Mouse (Mus musculus) kidney, postnatal 14 days (tissue): ENCODE data around the gene Optn.
A peak's percentile ranks its signal among the peaks of the same experiment; 100 is the strongest.
"Not testable (repeated sequence)": the region's sequence is repeated elsewhere in the genome, so short reads cannot be mapped to it uniquely, and the experiment has no call there.

Source experiments
- DNase-seq: peaks from one replicate; pipeline ENCODE4 v3.0.0; 2022; ENCODE audit warnings: mixed read lengths

Optn gene

DNA sequence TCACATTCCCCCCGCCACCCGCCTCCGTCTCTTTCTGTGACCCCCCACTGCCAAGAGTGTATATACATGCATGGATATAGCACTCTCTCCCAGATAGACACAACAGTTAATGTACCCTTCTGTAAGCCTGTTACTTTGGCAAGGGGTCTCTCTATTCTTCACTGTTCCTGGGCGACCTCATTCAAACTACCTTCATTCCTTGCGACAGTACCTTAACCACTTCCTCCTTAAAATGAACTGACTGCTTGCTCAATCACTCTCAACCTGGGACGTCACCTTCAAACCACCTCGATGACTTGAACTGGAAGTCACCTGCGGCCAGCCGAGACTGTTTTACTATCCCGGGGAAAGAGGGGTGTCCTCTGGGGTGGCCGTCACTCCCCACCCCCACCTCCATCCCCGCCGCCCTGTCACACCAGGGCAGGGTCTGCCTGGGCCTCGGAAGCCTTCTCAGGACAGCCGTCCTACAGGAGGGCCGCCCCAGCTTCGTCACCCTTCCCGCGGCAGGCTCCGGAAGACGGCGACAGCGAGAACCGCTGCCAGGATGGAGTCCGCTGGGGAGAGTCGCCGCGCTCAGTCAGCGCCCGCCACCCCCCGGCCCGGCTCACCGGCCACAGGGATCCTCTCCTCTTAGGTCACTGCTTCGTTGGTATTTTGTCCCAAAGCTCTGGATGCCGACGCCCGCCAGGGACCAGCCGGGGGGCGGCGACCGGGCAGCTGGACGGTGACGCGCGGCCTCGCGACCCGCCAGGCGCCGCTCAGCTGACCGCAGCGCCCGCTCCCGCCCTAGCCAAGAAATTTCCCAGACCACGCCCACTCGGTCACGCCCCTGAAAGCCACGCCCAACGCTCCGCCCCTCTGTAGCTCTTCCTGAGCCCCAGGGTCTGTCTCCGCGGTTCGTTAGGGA lies at the start of gene Optn:
TSS of gene Optn (minus strand) at position 753 of the 907 bp plus-strand sequence.
- peak; percentile 92 for DNase-seq

- no peak for DNase-seq
Measured at GRCm38 (mm10) chr2:5112785-5113291, 49.0 kb upstream of the Optn start.

DNA sequence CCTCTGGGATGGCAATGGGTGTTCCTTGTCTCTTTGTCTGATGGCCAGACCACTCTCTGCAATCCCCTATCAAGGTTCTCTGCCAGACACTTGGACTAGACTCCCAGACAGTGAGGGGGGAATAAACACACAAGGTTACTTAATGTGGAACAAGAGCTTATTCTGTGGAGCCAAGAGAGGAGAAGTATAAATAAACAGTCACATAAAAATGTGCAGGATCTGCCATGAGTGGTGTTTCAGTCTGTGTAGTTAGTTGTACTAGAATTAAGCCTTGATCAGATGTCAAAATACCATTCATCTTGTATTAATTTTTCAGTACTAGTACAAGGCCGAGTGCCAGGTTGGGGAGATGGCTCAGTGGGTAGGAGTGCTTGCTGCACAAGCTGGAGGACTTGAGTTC lies 39.0 kb upstream of the Optn start:
- DNase-seq, result no peak

DNA sequence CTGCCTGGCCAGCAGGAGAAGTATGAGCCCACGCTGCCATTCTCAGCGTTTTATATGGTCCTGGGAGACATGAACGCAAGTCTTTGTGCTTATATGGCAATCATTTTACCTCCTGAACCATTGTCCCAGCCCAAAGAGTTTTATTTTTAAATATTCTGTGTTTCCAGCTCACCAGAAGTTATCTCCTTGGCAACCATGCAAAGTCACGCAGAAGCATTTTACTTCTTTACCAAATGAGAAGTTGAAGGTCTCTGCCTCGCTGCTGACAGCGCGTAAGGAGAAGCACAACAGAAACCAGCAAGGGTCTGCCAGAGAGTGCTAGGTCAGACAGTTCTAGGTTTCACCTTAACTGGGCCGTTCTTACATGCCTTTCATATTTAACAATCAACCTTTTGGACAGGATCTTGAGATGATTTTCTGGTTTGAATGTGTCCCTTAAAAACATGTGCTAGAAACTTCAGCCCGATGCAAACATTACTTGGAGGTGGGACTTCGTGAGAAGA lies 37.9 kb upstream of the Optn start:
- no peak for DNase-seq

- no peak for DNase-seq
Measured at GRCm38 (mm10) chr2:5099176-5099575, 35.3 kb upstream of the Optn start.

DNA sequence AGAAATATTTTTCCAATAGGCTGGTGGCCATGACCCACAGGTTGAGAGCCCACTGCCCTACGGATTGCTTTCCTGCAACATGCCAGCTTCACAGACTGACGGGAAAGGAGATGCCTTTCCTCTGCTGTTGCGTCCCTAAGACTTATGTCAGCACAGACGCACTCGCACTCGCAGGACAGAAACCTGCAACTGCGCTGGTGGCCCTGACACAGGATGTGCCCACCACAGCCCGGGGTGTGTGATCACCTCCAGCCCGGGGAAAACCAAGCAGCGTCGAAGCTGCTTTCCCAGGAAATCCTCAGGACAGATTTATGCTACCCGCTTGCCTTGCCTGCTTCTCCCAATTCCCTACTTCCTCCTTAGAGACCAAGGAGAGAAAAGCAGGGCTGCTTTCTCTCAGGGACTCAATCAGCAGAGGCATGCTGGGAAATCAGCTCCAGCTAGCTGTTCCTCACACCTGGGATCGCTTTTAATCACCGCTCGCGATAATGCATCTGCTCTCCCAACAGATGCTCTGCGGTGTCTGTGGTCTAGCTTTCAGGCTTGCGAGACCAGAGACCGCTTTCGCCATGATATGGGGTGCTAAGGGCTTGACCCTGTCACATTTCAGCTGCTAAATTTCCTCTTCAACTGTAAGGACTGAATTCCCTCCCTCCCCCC lies 34.1 kb upstream of the Optn start:
- peak; percentile 11 for DNase-seq

DNA sequence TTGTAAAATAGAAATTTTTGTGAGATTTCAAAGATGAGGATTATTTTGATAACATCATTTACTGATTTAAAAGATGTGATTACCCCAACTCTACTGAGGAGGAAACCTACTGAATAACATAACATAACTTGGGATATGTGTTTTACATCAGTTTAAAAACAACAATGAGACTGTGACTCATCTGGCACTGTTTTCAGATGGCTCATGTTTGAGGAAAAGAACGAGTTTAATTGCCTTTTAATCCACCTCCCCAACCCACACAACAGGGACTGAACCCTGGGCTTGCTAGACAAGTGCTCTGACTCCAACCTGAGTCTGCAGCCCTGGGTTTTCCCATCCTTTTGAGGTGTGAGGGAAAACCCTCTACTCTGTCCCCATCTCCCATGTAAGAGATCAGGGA lies 31.5 kb upstream of the Optn start:
- no peak for DNase-seq

GRCm38 (mm10) chr2:5094876-5095275 lies 31.0 kb upstream of the Optn start:
- DNase-seq, result no peak

GRCm38 (mm10) chr2:5090385-5090784 lies 26.5 kb upstream of the Optn start:
- peak; percentile 29 for DNase-seq

DNA sequence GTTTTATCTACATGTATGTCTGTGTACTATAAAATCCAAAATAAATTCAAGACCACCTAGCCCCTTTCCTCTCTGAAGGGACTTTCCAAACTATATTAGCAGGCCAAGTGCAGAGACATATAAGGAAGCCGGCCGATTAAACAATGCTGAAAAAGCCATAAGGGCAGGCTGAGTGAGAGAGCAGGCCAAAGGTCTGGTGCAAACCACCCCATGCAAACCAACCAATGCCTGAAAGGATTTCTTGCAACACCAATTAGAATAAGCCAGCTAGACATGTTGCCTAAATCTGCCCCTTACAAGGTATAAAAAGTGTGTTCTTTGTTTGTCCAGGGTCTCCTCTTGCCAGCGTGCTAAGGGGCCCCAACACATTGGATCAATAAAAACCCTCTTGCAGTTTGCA lies 23.8 kb upstream of the Optn start:
- no peak for DNase-seq

DNA sequence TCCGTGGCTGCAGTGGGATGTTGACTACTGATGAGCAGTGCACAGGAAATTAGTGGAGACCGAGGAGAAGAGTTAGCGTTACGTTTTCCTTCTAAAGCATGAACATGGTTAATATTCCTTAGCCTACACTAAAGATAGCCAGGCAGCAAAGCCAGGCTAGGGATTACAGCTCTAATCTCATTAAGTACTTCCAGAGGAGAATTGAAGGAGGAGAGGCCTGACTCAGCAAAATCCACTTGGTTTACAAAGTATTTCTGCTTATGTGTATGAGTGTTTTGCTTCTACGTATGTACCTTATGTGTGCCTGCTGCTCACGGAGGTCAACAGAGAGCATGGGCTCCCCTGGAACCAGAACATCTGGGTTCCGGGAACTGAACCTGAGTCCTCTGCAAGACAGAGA lies 19.9 kb upstream of the Optn start:
- no peak for DNase-seq

GRCm38 (mm10) chr2:5080053-5080787 lies 16.4 kb upstream of the Optn start:
- DNase-seq, result peak; percentile 58

DNA sequence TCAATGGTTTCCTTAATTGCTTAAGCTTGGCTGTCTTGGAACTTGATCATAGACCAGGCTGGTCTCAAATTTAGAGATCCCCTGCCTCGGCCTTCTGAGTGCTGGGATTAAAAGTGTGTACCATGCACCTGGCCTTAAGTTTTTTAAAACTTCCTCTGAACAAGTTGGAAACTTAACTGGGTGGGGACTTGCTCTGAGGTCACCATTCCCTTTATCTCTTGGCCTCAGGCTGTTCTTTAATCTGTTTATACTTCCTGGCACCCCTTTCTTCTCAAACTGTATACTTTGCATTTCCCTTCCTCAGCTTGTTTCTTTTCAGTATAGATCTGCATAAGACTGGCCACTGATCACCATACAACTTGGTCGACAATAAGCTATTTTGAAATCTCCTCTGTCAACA lies 14.1 kb upstream of the Optn start:
- no peak for DNase-seq

DNA sequence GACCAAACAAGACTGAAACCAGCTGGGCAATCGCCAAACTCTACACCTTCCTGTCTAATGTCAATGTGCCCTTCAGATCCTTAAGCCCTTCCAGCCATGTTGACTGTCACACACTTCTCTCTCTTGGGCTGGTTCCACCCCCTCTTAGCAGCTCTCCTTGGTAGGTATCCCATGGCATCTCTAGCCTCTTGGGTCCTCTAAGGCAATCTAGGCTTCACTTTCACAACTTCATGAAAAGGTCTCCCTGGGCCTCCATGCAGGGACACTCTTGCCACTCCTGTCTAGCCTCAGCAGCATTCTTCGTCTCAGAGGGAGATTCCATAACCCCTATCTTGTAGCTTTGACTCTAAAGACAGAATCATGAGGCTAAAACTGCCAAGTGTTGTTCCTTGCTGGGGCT lies 13.6 kb upstream of the Optn start:
- no peak for DNase-seq

DNA sequence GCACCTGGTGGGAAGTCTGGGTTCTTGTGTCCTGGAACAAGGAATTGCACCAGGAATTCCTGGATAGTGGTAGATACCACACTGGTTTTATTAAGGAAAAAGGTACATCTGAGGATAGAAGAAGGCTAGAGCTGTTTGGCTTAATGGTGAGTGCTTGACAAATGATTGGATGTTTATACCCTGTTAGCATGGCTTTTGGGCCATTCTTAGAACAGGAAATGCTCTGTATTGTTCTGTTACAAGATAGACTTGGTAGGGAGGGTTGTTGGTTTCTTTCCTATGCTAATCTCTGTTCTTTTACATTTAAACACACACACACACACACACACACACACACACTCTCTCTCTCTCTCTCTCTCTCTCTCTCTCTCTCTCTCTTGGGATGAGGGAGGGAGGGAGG lies 12.0 kb upstream of the Optn start:
- no peak for DNase-seq

DNA sequence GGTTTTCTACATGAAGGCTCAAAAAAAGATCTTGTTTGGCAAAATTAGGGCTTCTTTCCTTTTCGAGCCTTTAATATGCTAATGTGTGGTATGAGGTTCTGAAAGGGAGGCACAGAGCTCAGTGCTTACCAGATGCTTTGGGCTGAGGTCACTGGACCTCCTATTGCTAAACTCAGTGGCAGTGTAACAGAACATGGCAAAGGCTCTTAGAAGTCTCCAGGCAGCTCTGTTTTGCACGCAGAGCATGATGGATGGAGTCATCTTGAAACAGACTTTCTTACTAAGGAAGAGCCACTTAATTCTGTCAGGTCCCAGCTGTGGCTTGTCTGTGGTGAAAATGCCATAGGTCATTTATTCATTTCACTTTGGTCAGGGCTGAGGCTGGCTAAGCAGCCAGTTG lies 11.6 kb upstream of the Optn start:
- DNase-seq, result no peak

GRCm38 (mm10) chr2:5073785-5074184 lies 9.9 kb upstream of the Optn start:
- no peak for DNase-seq

DNA sequence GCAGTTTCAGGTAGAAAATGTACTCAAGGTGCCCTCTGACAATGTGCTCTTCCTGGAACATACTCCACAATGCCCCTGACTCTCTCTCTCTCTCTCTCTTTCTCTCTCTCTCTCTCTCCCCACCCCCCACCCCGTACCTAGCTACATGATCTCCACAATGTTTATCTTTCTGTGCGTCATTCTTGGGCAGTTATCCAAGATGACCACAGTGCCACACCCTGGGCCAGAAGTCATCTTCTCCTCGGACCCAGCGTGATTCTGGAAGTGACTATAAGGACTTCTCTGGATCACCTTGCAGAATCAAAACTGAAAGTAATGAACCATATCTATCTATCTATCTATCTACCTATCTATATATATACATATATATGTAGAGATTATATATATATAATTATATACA lies 4.1 kb upstream of the Optn start:
- no peak for DNase-seq

GRCm38 (mm10) chr2:5067254-5067653 lies 3.4 kb upstream of the Optn start:
- DNase-seq, result not testable (repeated sequence)

DNA sequence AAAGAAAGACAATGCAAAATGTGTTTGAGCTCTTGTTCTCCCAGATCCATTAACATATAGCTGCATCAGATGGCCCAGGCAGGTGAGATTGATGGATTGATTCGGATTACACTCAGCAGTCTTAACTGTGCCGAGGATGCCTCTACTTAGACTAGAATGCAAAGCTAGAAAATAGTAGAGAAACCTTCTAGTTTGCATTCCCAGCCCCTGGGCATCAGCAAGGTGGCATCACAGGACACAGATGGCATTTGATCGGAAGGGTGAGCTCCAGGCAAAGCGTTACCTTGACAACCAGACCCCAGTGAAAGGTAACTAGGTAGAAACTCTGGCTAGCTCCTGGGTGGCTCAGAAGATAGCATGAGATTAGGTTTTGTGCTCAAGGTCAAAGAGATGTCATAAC lies 396 bp upstream of the Optn start:
- no peak for DNase-seq

GRCm38 (mm10) chr2:5062496-5063298 lies 1.2 kb downstream of the Optn start:
- no peak for DNase-seq

- DNase-seq, result no peak
Measured at GRCm38 (mm10) chr2:5061133-5061708, 2.6 kb downstream of the Optn start.
